Mouse (Mus musculus): ENCODE measurements at regions not wholly inside any gene's neighbourhood (a gene's known extent, or its start where the extent isn't known, plus 50 kb on each side); places are given as distances from the start of the nearest gene placed in this dataset.
"Not testable (repeated sequence)": the region's sequence is repeated elsewhere in the genome, so short reads cannot be mapped to it uniquely, and the experiment has no call there.

DNA sequence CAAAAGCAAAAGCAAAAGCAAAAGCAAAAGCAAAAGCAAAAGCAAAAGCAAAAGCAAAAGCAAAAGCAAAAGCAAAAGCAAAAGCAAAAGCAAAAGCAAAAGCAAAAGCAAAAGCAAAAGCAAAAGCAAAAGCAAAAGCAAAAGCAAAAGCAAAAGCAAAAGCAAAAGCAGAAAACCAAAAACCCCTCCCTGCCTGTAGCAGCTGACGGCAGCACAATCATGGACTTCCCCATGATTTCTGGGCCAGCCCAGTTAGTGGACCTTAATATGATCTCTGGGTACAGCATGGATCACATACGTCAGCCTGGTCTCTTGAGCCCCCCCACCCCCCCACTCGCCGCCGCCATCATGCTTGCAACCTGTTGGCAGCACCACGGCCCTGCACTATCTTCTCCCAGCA, 1004.3 kb downstream of the Car8 start:
- DNase-seq (ENCODE audit: low spot score in 2 of 2): not testable (repeated sequence)

DNA sequence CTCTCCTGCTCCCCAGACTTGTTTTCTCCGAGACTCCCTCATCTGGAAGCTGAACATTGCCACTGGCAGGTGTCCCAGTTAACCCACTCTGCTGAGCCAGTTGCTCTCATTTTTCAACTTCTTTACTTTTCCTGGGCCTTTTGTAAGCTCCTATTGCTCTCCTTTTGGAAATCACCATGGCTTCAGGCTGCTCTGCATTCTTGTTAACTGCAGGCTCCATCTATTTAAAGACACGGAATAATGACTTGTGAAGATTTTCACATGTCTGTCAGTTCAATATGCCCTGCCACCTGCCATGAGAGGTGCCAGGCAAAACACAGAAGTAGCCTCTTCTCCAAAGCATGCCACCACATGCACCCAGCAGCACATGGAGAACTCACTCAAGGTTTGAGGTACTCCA, 1009.9 kb downstream of the Car8 start:
- no peak for DNase-seq (ENCODE audit: low spot score in 2 of 2)

DNA sequence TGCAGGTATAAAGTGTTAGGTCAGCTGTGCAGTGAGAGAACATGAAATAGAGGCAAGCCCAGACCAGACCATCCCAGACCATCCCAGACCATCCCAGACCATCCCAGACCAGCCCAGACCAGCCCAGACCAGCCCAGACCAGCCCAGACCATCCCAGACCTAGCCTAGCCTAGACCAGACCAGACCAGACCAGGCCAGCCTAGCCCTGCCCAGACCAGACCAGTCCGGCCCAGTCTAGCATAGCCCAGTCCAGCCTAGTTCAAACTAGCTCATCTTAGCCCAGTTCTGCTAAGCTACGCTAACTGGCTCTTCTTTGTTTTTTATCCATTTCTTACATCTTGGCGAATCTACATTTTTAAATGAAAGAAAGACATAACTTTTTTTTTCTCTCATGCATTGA, 1015.9 kb downstream of the Car8 start:
- no peak for DNase-seq (ENCODE audit: low spot score in 2 of 2)

DNA sequence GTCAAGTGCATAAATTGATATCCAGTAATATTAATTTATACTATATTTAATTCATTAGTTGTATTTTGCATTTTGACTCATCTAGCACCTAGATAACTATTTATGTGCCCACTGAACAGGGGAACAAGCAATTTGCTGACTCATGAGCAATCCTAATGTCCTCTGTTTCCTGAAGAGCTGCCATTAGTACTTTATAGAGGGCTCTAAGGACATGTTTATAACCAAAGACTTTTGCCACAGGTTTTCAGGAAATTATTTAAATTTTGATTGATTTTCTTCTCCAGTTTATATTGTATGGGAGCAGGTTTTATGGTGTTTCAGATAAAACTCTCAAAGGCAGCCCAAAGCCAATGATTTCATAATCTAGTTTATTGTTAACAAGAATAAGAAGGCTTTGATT, 1018.4 kb downstream of the Car8 start:
- no peak for DNase-seq (ENCODE audit: low spot score in 2 of 2)

DNA sequence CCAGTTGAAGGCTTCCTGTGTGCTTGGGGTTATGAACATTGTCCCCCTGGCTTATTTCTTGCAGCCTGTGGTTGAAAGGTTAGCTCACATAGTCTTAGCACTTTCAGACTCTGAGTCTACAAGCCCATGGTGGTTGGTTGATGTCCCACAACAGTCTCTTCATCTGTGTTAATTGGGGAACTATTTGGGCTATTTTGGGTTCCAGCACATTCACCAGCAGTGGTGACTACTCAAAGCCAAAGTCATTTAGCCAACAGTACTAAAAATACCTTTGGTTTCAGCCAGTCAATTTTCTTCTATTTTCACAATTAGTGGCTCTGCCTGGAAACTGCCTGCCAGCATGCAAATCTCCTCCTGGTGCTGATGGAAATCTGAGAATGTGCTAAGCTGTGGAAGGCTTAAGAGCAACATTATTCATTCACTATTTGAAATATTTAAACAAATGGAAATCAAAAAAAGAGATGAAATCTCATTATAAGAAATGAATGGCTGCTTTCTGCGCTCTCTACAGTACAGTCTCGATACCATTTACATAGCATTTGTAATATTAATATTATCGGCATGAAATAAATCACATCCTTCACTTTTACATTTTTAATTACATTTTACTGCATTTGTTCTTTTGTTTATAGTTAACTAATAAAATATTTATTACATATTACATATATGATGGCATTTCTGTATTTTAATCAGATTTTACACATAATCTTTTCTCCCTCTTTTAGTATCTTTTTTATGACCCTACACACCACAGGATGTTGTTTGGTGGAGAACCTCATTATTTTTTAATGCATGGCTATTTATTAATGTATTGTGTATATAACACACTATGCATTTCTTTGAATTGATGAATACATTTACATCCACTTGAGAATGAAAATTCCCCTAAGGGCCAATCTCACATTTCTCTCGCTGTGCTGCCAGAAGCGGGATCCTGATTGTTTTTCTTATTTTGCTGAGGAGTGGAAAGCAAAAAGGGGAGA, 1023.5 kb downstream of the Car8 start:
- no peak for DNase-seq (ENCODE audit: low spot score in 2 of 2)

DNA sequence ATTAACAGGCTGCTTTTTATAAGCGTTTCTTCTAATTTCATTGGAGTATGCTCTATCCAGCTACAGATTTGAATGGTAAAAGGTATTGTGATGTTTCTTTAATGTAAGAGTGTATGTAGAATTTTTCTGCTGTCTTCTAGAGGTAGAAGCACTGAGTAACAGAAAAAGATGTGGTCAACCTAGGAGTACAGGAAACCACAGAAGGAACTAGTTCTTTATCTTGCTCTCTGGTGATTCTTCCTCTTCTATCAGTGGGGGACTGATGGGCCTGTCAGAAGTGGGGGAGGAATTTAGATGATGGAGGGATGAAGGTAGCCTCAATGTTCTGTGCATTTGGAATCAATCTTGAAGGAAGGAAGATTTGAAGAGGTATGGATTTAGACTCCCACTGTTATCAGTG, 1031.9 kb downstream of the Car8 start:
- no peak for DNase-seq (ENCODE audit: low spot score in 2 of 2)

DNA sequence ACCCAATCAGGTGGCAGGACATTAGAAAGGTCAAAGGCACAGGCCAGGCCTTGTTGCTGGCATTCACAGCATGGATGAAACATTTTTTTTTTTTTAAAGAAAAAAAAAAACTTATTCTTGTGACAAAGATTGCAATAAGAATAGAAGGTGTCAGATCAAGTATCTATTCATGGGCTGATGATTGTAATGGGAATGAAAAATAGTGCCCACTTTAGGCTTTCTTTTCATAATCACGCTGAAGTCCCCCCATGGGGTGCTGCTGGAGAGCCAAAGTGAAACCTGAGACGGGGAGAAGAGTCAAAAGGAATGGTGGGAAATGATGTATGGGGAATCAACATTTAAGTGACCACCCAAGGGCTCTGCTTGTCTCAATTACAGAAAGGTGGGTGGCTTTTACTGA, 1037.0 kb downstream of the Car8 start:
- DNase-seq (ENCODE audit: low spot score in 2 of 2): no peak

DNA sequence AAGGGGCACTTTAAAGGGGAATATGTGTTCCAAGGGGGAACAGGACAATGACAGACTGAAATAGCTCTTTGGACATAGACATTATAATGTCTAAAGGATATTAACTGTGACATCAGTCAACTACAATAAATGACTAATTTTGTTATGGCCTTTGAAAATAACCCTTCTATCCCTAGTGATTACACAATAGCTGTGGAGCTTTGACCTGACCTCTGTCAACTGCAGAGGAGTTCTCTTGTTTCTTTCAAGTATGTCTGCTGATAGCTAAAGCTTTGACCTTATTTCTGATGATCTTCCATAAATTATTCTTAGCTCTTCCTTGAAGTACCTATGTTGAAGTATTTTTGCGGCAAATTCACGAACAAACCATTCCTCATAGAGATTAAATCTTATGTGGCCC, 1038.9 kb downstream of the Car8 start:
- DNase-seq (ENCODE audit: low spot score in 2 of 2): no peak

DNA sequence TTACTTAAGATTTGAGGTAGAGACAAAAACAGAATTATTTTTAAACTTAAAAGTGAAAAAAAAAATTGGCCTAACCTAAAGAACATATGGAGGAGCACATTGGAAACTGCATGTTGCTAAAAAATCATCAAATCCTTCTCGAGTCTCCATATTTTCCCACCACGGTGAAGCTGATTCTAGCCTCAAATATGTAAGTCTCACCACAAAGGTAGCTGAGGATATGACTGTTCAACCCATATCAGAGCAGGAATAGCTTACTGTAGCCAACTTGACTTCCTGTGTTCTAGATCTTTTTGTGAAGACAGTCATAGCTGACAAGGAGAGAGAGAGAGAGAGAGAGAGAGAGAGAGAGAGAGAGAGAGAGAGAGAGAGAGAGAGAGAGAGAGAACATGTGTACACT, 1039.8 kb downstream of the Car8 start:
- DNase-seq (ENCODE audit: low spot score in 2 of 2): no peak

DNA sequence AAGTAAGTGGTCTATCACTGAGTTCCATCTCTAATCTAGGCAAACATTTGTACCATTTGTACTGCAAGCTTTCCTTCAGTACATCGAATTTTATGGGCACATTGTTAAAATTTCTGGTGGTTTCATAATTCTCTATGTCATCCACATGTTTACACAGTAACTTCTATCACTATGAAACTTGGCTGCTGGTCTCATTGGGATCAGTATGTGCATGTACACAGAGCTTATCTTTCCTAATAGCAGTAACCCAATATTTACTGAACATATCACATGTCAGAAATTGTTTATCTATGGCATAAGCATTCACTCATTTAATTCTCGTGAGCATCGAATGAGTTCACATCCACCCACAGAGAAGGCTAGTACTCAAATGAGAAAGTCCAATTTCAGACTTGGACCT, 1042.3 kb downstream of the Car8 start:
- DNase-seq (ENCODE audit: low spot score in 2 of 2): no peak

DNA sequence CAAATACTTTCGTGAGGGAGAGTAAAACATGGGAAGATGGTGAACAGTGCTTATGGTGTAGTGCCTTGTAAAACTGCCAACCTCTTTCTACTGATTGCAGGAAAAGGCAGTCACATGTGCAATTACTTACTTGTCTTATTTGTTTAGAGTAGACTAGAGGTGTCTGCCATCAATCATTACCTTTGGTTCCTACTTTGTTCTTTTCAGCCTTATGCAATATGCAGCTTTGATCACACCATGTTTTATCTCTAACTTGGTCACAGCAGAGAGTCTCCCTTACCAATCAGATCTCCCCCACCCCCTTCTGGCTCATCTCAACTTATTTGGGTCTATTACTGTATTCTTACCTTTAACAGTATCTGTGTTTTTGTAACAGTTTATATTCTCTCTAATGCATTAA, 1043.2 kb downstream of the Car8 start:
- DNase-seq (ENCODE audit: low spot score in 2 of 2): no peak

DNA sequence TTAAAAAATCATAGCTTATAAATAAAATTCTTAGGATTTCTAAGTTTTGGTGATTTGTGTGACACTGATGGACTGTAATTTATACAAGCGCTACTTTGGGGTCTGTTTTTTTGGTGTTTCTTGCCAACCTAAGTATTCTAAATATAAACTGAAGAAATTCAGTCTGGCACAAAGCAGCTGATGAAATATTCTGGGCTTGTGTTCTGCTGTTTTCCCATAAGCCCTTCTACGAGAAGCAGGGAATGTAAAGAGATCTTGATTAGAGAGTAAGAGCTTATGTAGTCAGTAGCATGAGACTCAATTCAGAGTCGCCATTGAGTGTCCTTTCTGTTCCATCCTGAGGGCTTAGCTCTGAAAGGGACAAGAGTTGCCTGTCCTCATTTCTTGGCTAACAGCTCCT, 1046.9 kb downstream of the Car8 start:
- DNase-seq (ENCODE audit: low spot score in 2 of 2): no peak

DNA sequence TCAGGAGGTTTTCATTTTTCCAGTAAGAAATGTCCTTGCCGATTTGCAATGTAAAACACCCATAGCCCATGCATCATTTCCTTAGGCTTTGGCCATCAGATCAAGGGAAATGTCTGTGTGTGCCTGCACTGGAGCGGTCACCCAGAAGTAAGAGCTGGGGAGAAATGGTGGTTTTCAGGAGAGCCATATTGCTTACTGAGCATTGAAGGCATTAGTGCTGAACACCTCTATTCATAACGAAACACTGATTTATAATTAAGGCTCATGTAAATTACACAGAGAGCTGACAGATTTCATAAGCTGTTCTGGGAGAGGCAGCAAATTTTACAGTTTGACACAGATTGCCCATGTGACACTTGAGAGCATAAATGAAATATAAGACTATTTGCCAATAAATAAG, 1047.6 kb downstream of the Car8 start:
- no peak for DNase-seq (ENCODE audit: low spot score in 2 of 2)

DNA sequence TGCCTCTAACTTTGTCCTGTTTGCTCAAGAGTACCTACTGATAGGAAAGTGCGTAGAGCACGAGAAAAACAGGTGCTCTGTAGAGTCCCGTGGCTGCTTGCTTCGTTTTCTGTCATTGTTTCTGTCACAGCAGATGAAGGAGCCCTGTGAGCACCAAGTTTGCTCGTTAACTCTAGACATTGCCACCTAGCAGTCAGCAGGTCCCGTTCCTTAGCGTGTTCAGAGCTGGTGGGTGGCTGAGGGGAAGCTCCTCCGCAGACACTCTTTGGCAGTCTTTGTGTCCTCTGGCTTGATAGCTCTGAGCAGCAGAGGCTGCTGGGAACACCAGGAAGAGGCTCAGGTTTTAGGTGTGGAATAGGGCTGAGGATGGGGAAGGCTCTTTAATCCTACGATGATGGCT, 1063.8 kb downstream of the Car8 start:
- DNase-seq (ENCODE audit: low spot score in 2 of 2): no peak

DNA sequence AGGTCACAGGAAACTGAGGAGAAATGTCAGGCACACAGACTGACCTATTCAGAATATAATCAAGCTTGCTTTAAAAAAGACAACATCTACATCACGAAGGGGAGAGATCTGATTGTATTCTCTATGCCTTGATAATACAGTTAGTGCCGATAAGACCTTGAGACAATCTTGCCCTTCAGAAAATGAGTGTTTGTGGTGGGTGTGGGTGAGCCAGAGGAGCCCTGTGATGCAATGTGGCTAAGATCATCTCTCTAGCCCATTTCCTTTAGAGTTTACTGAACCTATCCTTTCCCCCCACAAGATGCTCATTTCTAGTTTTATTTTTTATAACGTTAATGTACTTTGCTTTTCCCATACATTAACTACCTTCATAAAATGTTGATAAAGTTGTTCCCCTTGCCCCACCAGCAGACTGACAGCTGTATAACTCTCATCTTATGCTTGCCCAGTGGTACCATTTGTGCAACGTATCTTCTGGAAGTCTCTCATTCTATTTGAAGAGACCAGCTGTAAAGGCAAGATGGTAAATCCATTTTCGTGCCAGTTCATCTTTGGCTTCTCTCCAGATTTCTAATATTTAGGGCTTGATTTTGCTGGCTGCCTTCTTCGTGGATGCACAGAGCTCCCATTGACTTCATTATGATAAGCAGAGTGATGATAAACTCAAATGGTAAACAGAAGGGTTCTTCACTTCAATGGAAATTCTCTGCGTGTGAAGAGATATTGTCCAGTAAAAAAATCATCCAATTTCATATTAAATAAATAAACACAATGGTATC, 1066.1 kb downstream of the Car8 start:
- DNase-seq (ENCODE audit: low spot score in 2 of 2): no peak

DNA sequence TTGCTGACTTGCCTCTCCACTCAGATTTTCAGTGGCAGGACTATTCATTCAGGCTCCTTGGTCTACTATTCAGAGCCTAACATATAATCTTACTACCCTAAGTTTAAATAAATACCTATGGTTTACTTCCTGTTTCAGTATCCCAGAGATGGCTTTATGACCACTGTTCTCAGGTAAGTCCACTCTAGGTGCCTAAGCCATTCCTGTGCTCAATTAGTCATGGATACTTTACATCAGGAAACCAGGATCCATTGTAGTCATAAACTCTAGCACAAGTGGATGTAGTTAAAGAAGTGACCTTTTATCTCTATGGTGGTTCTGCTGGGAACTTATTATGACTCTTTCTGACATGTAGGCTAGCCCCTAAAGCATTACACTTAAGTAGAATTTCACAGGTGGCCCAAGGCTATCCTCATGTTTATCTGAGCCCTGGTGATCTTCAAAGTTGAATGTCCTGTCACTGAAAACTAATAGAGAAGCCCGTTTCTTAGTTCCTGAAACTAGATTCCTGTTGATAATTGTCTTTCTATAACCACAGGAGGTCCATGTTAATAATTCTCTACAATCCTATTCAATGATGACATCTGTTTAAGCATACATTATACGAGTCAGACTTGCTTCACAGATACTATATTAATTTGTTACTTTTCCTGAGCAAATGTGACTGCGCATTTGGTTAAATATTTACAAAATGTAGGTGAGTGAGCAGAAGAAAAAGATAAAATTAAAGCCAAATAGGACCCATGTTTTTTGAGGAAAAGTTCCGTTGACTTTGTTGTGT, 1067.0 kb downstream of the Car8 start:
- no peak for DNase-seq (ENCODE audit: low spot score in 2 of 2)

DNA sequence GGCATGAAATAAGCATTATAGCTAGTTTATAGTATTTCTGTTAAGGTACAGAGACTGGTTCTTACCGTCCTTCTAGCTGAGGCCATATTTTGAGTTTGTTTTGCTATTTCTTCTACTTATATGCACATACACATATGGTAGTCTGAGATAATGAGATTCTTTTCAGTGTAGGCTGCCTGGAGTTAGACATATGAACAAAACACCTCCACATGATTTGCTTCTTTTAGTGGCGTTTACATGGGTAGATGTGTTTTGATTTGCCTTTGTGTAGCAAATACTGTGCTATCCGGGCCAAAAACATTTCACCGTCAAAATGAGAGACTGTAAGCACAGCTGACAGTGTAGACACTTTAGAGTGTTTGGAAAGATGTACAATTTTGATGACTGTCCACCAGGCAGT, 1077.4 kb downstream of the Car8 start:
- no peak for DNase-seq (ENCODE audit: low spot score in 2 of 2)

DNA sequence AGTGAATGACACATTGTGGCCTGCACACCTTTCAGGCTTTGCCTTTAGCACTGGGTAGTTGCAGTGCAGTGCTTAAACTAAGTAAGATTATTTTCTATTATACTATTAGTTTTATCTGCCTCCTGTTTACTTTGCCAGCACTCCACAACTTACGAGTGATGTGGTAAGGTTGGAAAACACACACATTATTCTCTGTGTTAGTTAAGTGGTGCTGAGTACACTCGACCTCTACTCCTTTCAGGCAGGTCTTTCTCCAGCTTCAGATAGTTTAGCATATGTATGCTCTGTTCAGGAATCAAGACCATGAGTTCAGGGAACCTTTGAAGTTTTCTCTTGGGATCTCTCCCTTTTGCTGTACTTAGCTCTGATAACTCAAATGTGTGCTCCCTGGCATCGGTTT, 1081.0 kb downstream of the Car8 start:
- no peak for DNase-seq (ENCODE audit: low spot score in 2 of 2)

DNA sequence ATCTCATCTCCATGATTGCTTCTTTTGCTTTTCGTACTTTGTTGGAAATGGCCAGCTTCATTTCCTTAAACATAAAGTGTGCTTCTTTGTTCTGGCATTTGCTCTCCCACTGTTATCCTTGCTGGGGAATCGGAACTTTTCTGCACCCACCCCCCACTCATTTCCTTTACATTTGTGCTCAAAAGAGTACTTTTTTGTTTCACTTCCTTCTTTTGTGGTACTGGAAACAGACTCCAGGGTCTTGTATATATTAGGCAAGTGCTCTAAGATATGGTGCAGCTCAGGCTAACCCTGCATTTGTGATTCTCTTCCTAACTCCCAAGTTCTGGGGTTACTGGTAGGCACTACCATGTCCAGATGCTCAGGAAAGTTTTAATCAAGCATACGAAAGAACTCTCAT, 1084.6 kb downstream of the Car8 start:
- DNase-seq (ENCODE audit: low spot score in 2 of 2): no peak

DNA sequence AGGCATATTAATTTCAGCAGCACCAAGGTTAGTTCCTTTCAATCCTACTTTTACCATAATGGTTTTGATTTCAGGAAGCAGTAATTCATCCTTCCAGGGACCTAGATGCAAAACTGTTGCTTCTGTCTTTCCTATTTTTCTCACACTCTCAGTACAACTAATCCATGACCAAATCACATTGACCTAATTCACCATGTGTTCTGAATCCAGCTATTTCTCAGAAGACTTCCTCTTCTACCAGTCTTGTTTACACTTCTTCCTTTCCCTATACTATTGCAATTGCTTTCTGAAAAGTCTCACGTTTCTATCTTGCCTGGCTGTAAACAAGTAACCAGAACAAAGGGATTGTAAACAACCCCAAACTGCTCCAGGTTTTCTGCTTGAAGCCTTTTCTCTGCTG, 1085.0 kb downstream of the Car8 start:
- DNase-seq (ENCODE audit: low spot score in 2 of 2): no peak

DNA sequence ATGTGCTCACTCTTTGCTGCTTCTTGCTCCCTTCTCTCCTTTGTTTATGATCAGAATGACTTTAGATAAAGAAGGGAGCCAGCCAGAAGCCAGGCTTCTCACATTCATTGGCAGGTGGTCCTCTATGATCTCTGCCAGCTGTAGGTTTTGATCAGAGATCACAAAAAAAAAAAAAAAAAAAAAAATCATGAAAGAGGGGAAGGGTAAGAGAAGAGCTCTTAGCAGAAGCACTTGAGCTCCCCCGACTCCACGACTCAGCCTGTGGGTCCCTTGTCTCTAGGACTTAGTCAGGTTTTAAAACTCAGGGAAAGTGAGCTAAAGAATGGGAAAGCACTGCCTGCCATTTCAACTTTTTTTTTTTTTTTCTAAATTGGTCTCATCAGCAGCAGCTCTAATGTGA, 1093.1 kb downstream of the Car8 start:
- DNase-seq (ENCODE audit: low spot score in 2 of 2): no peak

DNA sequence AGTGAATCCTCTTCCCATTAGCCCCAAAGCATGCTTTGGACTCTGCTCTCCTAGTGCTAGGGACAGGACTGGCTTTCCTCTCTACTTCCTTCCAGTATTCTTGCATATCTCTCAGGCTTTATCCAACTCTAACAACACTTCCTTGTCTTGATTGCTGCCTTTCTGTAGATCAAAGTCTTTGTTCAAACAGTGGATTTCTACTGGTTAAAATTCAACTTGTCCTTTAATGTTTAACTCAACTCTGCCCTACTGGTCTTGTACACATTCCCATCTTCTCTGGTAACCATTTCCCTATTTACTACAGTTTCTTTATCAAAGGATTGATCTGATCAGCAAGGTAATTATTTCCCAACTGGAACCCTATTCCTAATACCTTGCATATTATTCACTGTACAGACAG, 1094.6 kb downstream of the Car8 start:
- no peak for DNase-seq (ENCODE audit: low spot score in 2 of 2)
